Mouse (Mus musculus): ENCODE results near the gene Defb22. TPM values are rescaled to one million over a fixed set of nuclear protein-coding genes. Genes with fewer than 3 reads are reported as not detected.

The Defb22 gene
- not detected in 2 replicates for polyA plus RNA-seq (2014; fragmentation: Nextera tagmentation; extraction: Ambion mirVana)

DNA sequence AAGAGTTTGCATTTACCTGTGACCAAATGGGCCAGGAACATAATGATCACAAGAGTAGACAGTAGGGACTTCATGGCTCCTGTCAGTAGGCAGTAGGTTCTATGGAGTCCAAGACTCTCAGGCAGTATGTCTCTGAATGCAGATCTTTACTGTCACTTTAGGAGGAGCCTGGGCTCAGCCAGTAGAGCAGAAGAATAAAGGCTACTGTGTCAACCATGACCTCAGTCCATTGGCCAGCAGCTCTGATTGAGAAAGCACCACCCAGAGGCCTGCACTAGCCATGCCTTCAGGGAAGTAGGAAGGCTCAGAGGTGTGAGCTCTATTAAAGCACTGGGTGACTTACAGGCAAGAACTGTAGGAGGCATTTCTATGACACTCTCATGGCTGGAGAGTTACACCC is at the start of gene Defb22:
Defb22 (minus strand) TSS at position 101 of the 400 bp plus-strand sequence.
- H3K27me3 ChIP-seq (replicated peaks; ENCODE audit: control insufficient read depth, insufficient read depth, low read length) = no peaks in the 10 kb centered on the region
- no peaks in the 10 kb centered on the region for H3K4me1 ChIP-seq (replicated peaks; ENCODE audit: control insufficient read depth, insufficient read depth, low read length)
- no peak within 1 kb of the TSS for H3K4me2 ChIP-seq
- ATAC-seq (replicated peaks; ENCODE audit: low FRiP score) (no peak), DNase-seq (ENCODE audit: low spot score) (no peak)
- H3K9ac ChIP-seq (ENCODE audit: low read depth, low read length) = no peak within 1 kb of the TSS
- no peaks in the 10 kb centered on the region for H3K9me3 ChIP-seq (ENCODE audit: control insufficient read depth, low read length)
- H3K27ac ChIP-seq (ENCODE audit: low read depth, low read length) = no peak within 1 kb of the TSS
- H3K36me3 ChIP-seq (ENCODE audit: control insufficient read depth, insufficient read depth, low read length) = no peaks in the 10 kb centered on the region
- H3K4me3 ChIP-seq (ENCODE audit: low read depth, low read length) = no peak within 1 kb of the TSS

GRCm38 (mm10) chr2:152517981-152518380 is 28.0 kb upstream of the Defb22 start, which contains the start of gene Defb28:
Defb28 (plus strand) TSS chr2:152518255.
- no peaks in the 10 kb centered on the region for H3K27me3 ChIP-seq (replicated peaks; ENCODE audit: control insufficient read depth, insufficient read depth, low read length)
- no peak within 1 kb of the TSS for H3K4me2 ChIP-seq
- no peak within 1 kb of the TSS for H3K27ac ChIP-seq (ENCODE audit: low read depth, low read length)
- no peaks in the 10 kb centered on the region for H3K9me3 ChIP-seq (ENCODE audit: control insufficient read depth, low read length)
- no peaks in the 10 kb centered on the region for H3K4me1 ChIP-seq (replicated peaks; ENCODE audit: control insufficient read depth, insufficient read depth, low read length)
- H3K36me3 ChIP-seq (ENCODE audit: control insufficient read depth, insufficient read depth, low read length) = no peaks in the 10 kb centered on the region
- 65% methylated on average over 4 of the region's 4 CpGs for WGBS
- ATAC-seq (replicated peaks; ENCODE audit: low FRiP score) (no peak), DNase-seq (ENCODE audit: low spot score) (no peak)
- no peak within 1 kb of the TSS for H3K4me3 ChIP-seq (ENCODE audit: low read depth, low read length)
- H3K9ac ChIP-seq (ENCODE audit: low read depth, low read length) = no peak within 1 kb of the TSS

- no peaks in the 10 kb centered on the region for H3K27me3 ChIP-seq (replicated peaks; ENCODE audit: control insufficient read depth, insufficient read depth, low read length)
- H3K27ac ChIP-seq (ENCODE audit: low read depth, low read length) = no peak overlapping the region
- H3K9ac ChIP-seq (ENCODE audit: low read depth, low read length) = no peak overlapping the region
- H3K4me1 ChIP-seq (replicated peaks; ENCODE audit: control insufficient read depth, insufficient read depth, low read length) = no peaks in the 10 kb centered on the region
- H3K4me2 ChIP-seq = no peak overlapping the region
- H3K4me3 ChIP-seq (ENCODE audit: low read depth, low read length) = no peak overlapping the region
- no peaks in the 10 kb centered on the region for H3K9me3 ChIP-seq (ENCODE audit: control insufficient read depth, low read length)
- H3K36me3 ChIP-seq (ENCODE audit: control insufficient read depth, insufficient read depth, low read length) = no peaks in the 10 kb centered on the region
- WGBS = 74% methylated on average over 4 of the region's 4 CpGs
- ATAC-seq (replicated peaks; ENCODE audit: low FRiP score) = no peak
- DNase-seq (ENCODE audit: low spot score) = no peak
Observed at GRCm38 (mm10) chr2:152516084-152516483, 26.1 kb upstream of the Defb22 start.

- ATAC-seq (replicated peaks; ENCODE audit: low FRiP score) = no peak
- no peaks in the 10 kb centered on the region for H3K36me3 ChIP-seq (ENCODE audit: control insufficient read depth, insufficient read depth, low read length)
Observed at GRCm38 (mm10) chr2:152511592-152511991, 21.7 kb upstream of the Defb22 start, which contains the start of gene Defb26. Defb26 (minus strand) TSS chr2:152511692.

GRCm38 (mm10) chr2:152503950-152504349 is 14.0 kb upstream of the Defb22 start:
- Histone ChIP-seq H3K4me2 (no peak overlapping the region), H3K27ac (ENCODE audit: low read depth, low read length) (no peak overlapping the region), H3K36me3 (ENCODE audit: control insufficient read depth, insufficient read depth, low read length) (no peaks in the 10 kb centered on the region), H3K27me3 (replicated peaks; ENCODE audit: control insufficient read depth, insufficient read depth, low read length) (no peaks in the 10 kb centered on the region), H3K4me3 (ENCODE audit: low read depth, low read length) (no peak overlapping the region), H3K4me1 (replicated peaks; ENCODE audit: control insufficient read depth, insufficient read depth, low read length) (no peaks in the 10 kb centered on the region), H3K9me3 (ENCODE audit: control insufficient read depth, low read length) (no peaks in the 10 kb centered on the region), H3K9ac (ENCODE audit: low read depth, low read length) (no peak overlapping the region)
- DNase-seq (ENCODE audit: low spot score) = no peak
- 69% methylated on average over 2 of the region's 2 CpGs for WGBS
- ATAC-seq (replicated peaks; ENCODE audit: low FRiP score) = no peak

More at GRCm38 (mm10) chr2:152511592-152511991, 21.7 kb upstream of the Defb22 start, which contains the start of gene Defb26:
- 81% methylated on average over 1 of the region's 1 CpGs for WGBS
- Histone ChIP-seq H3K4me3 (ENCODE audit: low read depth, low read length) (no peak within 1 kb of the TSS), H3K27me3 (replicated peaks; ENCODE audit: control insufficient read depth, insufficient read depth, low read length) (no peaks in the 10 kb centered on the region), H3K4me2 (no peak within 1 kb of the TSS), H3K4me1 (replicated peaks; ENCODE audit: control insufficient read depth, insufficient read depth, low read length) (no peaks in the 10 kb centered on the region), H3K27ac (ENCODE audit: low read depth, low read length) (no peak within 1 kb of the TSS), H3K9ac (ENCODE audit: low read depth, low read length) (no peak within 1 kb of the TSS), H3K9me3 (ENCODE audit: control insufficient read depth, low read length) (no peaks in the 10 kb centered on the region)
- DNase-seq (ENCODE audit: low spot score) = no peak

- DNase-seq (ENCODE audit: low spot score) (no peak), ATAC-seq (replicated peaks; ENCODE audit: low FRiP score) (no peak)
- H3K36me3 ChIP-seq (ENCODE audit: control insufficient read depth, insufficient read depth, low read length) = no peaks in the 10 kb centered on the region
- H3K27ac ChIP-seq (ENCODE audit: low read depth, low read length) = no peak overlapping the region
- no peak overlapping the region for H3K4me3 ChIP-seq (ENCODE audit: low read depth, low read length)
- WGBS = 69% methylated on average over 6 of the region's 6 CpGs
- H3K27me3 ChIP-seq (replicated peaks; ENCODE audit: control insufficient read depth, insufficient read depth, low read length) = no peaks in the 10 kb centered on the region
- no peak overlapping the region for H3K9ac ChIP-seq (ENCODE audit: low read depth, low read length)
- no peak overlapping the region for H3K4me2 ChIP-seq
- H3K9me3 ChIP-seq (ENCODE audit: control insufficient read depth, low read length) = no peaks in the 10 kb centered on the region
- no peaks in the 10 kb centered on the region for H3K4me1 ChIP-seq (replicated peaks; ENCODE audit: control insufficient read depth, insufficient read depth, low read length)
Observed at GRCm38 (mm10) chr2:152500863-152501229, 10.9 kb upstream of the Defb22 start.

DNA sequence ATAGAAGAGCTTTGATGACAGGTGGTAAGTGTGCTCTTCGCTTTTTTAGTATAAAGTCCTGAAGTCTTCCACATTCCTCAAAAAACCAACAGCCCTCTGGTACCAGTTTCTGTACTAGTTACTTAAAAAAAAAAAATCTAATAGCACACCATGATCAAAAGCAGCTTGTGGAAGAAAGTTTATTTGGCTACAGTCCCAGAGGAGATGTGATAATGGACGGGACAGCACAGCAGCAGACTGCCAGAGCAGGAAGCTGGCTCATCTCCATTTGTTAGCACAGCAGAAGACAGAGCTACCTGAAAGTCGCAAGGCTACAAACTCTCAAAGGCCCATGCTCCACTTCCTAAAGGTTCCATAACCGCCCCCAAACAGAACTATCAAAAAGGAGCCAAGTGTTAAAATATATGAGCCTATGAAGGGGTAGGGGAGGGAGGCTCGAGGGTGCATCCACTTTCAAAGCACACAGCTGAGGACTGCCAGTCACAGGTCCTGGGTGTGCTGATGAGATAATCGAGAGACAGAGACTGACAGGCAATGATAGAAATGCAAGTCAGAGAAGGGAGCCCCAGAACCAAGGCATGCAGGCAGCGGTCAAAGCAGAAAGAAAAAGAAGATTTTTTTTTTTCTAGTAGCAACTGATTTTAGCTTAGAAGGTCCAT is 10.4 kb upstream of the Defb22 start:
- Histone ChIP-seq H3K9ac (ENCODE audit: low read depth, low read length) (no peak overlapping the region), H3K4me3 (ENCODE audit: low read depth, low read length) (no peak overlapping the region), H3K36me3 (ENCODE audit: control insufficient read depth, insufficient read depth, low read length) (no peaks in the 10 kb centered on the region), H3K4me2 (no peak overlapping the region), H3K4me1 (replicated peaks; ENCODE audit: control insufficient read depth, insufficient read depth, low read length) (no peaks in the 10 kb centered on the region), H3K27me3 (replicated peaks; ENCODE audit: control insufficient read depth, insufficient read depth, low read length) (no peaks in the 10 kb centered on the region), H3K27ac (ENCODE audit: low read depth, low read length) (no peak overlapping the region), H3K9me3 (ENCODE audit: control insufficient read depth, low read length) (no peaks in the 10 kb centered on the region)
- ATAC-seq (replicated peaks; ENCODE audit: low FRiP score) (no peak), DNase-seq (ENCODE audit: low spot score) (no peak)
- 67% methylated on average over 7 of the region's 7 CpGs for WGBS

GRCm38 (mm10) chr2:152498020-152498419 is 8.1 kb upstream of the Defb22 start:
- H3K27me3 ChIP-seq (replicated peaks; ENCODE audit: control insufficient read depth, insufficient read depth, low read length) = no peaks in the 10 kb centered on the region
- no peaks in the 10 kb centered on the region for H3K36me3 ChIP-seq (ENCODE audit: control insufficient read depth, insufficient read depth, low read length)
- H3K27ac ChIP-seq (ENCODE audit: low read depth, low read length) = no peak overlapping the region
- DNase-seq (ENCODE audit: low spot score) (no peak), ATAC-seq (replicated peaks; ENCODE audit: low FRiP score) (no peak)
- H3K4me1 ChIP-seq (replicated peaks; ENCODE audit: control insufficient read depth, insufficient read depth, low read length) = no peaks in the 10 kb centered on the region
- H3K9me3 ChIP-seq (ENCODE audit: control insufficient read depth, low read length) = no peaks in the 10 kb centered on the region
- 69% methylated on average over 6 of the region's 6 CpGs for WGBS
- no peak overlapping the region for H3K9ac ChIP-seq (ENCODE audit: low read depth, low read length)
- no peak overlapping the region for H3K4me2 ChIP-seq
- H3K4me3 ChIP-seq (ENCODE audit: low read depth, low read length) = no peak overlapping the region

GRCm38 (mm10) chr2:152493151-152493550 is 3.2 kb upstream of the Defb22 start:
- Histone ChIP-seq H3K9me3 (ENCODE audit: control insufficient read depth, low read length) (no peaks in the 10 kb centered on the region), H3K36me3 (ENCODE audit: control insufficient read depth, insufficient read depth, low read length) (no peaks in the 10 kb centered on the region), H3K27ac (ENCODE audit: low read depth, low read length) (no peak overlapping the region), H3K4me2 (no peak overlapping the region), H3K4me1 (replicated peaks; ENCODE audit: control insufficient read depth, insufficient read depth, low read length) (no peaks in the 10 kb centered on the region), H3K9ac (ENCODE audit: low read depth, low read length) (no peak overlapping the region), H3K27me3 (replicated peaks; ENCODE audit: control insufficient read depth, insufficient read depth, low read length) (no peaks in the 10 kb centered on the region), H3K4me3 (ENCODE audit: low read depth, low read length) (no peak overlapping the region)
- 79% methylated on average over 6 of the region's 6 CpGs for WGBS
- no peak for ATAC-seq (replicated peaks; ENCODE audit: low FRiP score)
- DNase-seq (ENCODE audit: low spot score) = no peak

Data from liver, embryonic 11.5 days (tissue).